Mouse (Mus musculus) kidney, embryonic 16.5 days (tissue): ENCODE measurements at regions not wholly inside any gene's neighbourhood (a gene's known extent, or its start where the extent isn't known, plus 50 kb on each side); places are given as distances from the start of the nearest gene placed in this dataset.

ENCODE experiments used
- ATAC-seq: fragments of 200-750 bp; cut with Nextera tagmentation; 2 replicates; pipeline ENCODE4 v1.8.0; 2017; ENCODE audit warnings: moderate TSS enrichment; ENCODE audit not compliant: low FRiP score, low TSS enrichment
- H3K27ac ChIP-seq: fragments of 300-500 bp; sonication (generic); 2 replicates; pipeline ENCODE4 v1.5.1; 2014; ENCODE audit warnings: low read length
- H3K27me3 ChIP-seq: fragments of 300-500 bp; sonication (generic); 2 replicates; pipeline ENCODE4 v1.6.1; 2014; ENCODE audit warnings: low read length, control low read depth, mixed read lengths; ENCODE audit not compliant: insufficient read depth
- H3K36me3 ChIP-seq: fragments of 300-500 bp; sonication (generic); 2 replicates; pipeline ENCODE4 v1.6.1; 2014; ENCODE audit warnings: low read length, control low read depth, mixed read lengths; ENCODE audit not compliant: insufficient read depth
- H3K4me1 ChIP-seq: fragments of 300-500 bp; sonication (generic); 2 replicates; pipeline ENCODE4 v1.6.1; 2014; ENCODE audit warnings: low read length, control low read depth, mixed read lengths; ENCODE audit not compliant: insufficient read depth
- H3K4me2 ChIP-seq: fragments of 300-500 bp; sonication (generic); replicated peaks from 2 replicates; pipeline ENCODE4 v1.6.1; 2014; ENCODE audit warnings: low read depth, low read length
- H3K4me3 ChIP-seq: fragments of 300-500 bp; sonication (generic); 2 replicates; pipeline ENCODE4 v1.5.1; 2014; ENCODE audit warnings: mild to moderate bottlenecking, low read length
- H3K9ac ChIP-seq: fragments of 300-500 bp; sonication (generic); replicated peaks from 2 replicates; pipeline ENCODE4 v1.6.1; 2014; ENCODE audit warnings: low read length
- H3K9me3 ChIP-seq: fragments of 300-500 bp; sonication (generic); 2 replicates; pipeline ENCODE4 v1.6.1; 2016; ENCODE audit warnings: low read length, control low read depth
- WGBS: fragments of 180-500 bp; shearing (Covaris S2); extraction: QIAGEN DNeasy Blood & Tissue Kit; methylation state at CpG from one replicate; pipeline ENCODE4 v1.1.7; 2014; 5-methylcytosine and 5-hydroxymethylcytosine counted together

DNA sequence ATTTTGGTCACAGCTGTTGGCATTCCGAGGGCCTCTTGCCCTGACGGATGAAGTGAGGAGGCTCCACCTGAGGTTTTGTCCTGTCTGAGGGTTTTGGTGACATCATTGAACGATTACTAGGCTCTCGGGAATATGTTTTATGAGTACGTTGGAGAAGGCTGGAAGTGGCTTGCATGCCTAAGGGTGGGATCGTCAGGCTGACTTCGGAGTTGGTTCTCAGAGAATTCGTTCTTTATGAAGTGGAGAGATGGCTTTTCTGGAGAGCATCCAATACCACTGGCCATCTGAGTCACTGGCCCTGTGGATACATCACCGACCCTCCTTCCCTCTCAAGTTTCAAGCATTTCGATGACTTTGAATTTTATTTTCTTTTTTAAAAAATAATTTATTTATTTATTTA lies 172.0 kb downstream of the Slc38a4 start:
- no peaks in the 10 kb centered on the region for H3K36me3 ChIP-seq
- no peak overlapping the region for H3K4me3 ChIP-seq
- no peaks in the 10 kb centered on the region for H3K27me3 ChIP-seq
- no peak overlapping the region for H3K9ac ChIP-seq
- no peak for ATAC-seq
- H3K4me2 ChIP-seq: no peak overlapping the region
- H3K9me3 ChIP-seq: 0 out of 2 replicates have a peak, but pooled peaks cover 4% of the 10 kb centered on the region
- WGBS: 88% methylated on average over 10 of the region's 10 CpGs
- no peaks in the 10 kb centered on the region for H3K4me1 ChIP-seq
- no peak overlapping the region for H3K27ac ChIP-seq

DNA sequence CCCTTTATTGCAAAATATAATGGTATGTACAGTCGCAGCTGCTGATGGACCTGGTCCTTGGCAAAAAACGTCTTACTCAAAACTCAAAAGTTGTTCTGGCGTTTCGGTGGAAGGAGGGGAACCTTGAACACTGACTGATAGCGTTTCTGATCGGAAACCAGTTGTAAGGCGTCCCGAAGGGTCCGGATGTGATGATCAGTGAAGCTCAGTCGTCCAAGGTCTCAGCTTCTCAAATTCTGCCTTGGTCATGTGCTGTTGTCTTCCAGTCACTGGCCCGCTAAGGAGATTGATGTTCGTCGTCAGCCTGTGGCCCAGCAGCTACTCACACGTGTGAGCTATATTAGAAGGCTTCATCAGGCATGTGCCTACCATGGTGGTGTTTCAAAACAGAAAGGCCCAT lies 173.5 kb downstream of the Slc38a4 start:
- Histone ChIP-seq H3K4me1 (no peaks in the 10 kb centered on the region), H3K9ac (no peak overlapping the region), H3K27ac (no peak overlapping the region), H3K4me2 (no peak overlapping the region), H3K36me3 (no peaks in the 10 kb centered on the region), H3K4me3 (no peak overlapping the region), H3K27me3 (no peaks in the 10 kb centered on the region), H3K9me3 (no peaks in the 10 kb centered on the region)
- WGBS: 70% methylated on average over 14 of the region's 14 CpGs
- no peak for ATAC-seq

DNA sequence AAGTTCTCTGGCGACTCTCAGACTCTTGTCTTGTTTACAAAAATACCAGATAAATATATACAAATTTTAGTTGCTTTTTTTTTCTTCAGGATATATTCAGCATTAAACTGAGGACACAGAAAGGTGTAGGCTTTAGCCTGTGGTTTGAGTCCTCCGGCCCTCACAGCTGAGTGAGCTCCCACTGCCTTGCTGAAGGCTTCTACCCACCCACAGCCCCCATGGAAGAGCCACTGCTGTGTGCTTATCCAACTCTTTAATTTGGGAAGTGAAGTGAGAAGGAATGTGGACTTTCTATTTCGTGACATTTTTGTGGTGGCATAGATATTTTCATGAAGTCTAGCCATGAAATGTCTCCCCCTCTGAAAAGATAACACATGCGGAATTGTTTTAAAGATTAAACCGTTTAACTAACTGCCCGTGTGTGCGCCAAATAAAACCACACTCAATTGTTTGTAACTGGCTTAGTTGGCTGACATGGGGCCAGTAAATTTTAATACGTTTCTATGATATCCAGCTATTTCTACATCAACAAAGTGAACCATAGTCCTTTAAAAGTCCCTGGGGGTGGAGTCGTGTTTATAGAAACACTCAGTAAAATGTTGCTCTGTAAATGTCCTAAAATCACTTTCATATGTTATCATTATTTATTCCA lies 174.1 kb downstream of the Slc38a4 start:
- 68% methylated on average over 9 of the region's 9 CpGs for WGBS
- Histone ChIP-seq H3K4me1 (no peaks in the 10 kb centered on the region), H3K36me3 (no peaks in the 10 kb centered on the region), H3K9me3 (no peaks in the 10 kb centered on the region), H3K27ac (no peak overlapping the region), H3K9ac (no peak overlapping the region), H3K4me2 (no peak overlapping the region), H3K27me3 (no peaks in the 10 kb centered on the region), H3K4me3 (no peak overlapping the region)
- no peak for ATAC-seq

GRCm38 (mm10) chr15:96880066-96880465 lies 175.7 kb downstream of the Slc38a4 start:
- ATAC-seq: no peak

DNA sequence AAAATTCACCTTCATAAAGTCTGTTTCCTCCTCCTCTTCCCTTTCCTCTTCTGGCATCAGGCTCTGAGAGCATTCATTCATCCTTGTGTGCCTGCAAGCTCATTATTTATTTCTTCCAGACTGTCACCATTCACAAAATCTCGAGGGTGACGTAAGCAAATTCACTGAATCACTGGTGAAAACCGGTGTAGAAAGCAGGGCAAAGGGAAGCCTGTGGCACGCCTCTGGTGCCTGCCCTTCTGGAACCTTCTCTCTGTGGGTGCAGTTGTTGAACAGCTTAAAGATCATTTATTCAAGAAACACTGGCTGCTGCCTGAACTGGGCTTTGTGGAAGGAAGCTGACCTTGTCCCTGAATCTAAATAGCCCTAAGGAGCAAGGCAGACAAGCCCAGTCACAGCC lies 177.0 kb downstream of the Slc38a4 start:
- H3K9ac ChIP-seq: no peak overlapping the region
- 57% methylated on average over 4 of the region's 4 CpGs for WGBS

More at GRCm38 (mm10) chr15:96880066-96880465, 175.7 kb downstream of the Slc38a4 start:
- no peaks in the 10 kb centered on the region for H3K27me3 ChIP-seq
- H3K4me1 ChIP-seq: peaks cover 3% of the 10 kb centered on the region; the same call in 1 of the 2 replicates
- H3K4me3 ChIP-seq: no peak overlapping the region
- no peaks in the 10 kb centered on the region for H3K9me3 ChIP-seq
- no peak overlapping the region for H3K9ac ChIP-seq
- H3K36me3 ChIP-seq: no peaks in the 10 kb centered on the region
- no peak overlapping the region for H3K27ac ChIP-seq
- WGBS: 93% methylated on average over 11 of the region's 11 CpGs
- no peak overlapping the region for H3K4me2 ChIP-seq

DNA sequence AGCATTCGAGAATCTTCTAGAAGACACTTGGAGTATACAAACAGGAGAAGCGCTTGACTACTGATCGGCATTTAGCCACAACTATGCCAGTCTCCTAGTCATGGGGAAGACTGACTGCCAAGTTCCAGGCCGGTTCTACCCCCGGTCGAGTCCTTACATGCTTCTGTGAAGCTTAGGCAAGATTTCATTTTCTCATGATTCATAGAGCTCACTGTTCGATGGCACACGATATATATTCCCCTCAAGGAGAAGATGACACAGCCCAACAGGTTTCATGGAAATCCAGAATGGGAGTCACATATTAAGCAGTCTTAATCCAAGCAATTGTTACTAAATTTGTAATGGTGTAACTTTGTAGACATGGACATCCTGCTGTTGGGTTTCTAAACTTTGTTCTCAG lies 177.8 kb downstream of the Slc38a4 start:
- no peak overlapping the region for H3K4me2 ChIP-seq
- H3K9ac ChIP-seq: no peak overlapping the region
- no peaks in the 10 kb centered on the region for H3K27me3 ChIP-seq
- ATAC-seq: no peak
- H3K27ac ChIP-seq: no peak overlapping the region
- peaks cover 12% of the 10 kb centered on the region for H3K4me1 ChIP-seq
- no peak overlapping the region for H3K4me3 ChIP-seq
- 96% methylated on average over 8 of the region's 8 CpGs for WGBS
- H3K9me3 ChIP-seq: no peaks in the 10 kb centered on the region
- no peaks in the 10 kb centered on the region for H3K36me3 ChIP-seq

More for the DNA sequence above, 177.0 kb downstream of the Slc38a4 start:
- H3K9me3 ChIP-seq: no peaks in the 10 kb centered on the region
- no peaks in the 10 kb centered on the region for H3K27me3 ChIP-seq
- H3K4me1 ChIP-seq: peaks cover 12% of the 10 kb centered on the region
- H3K27ac ChIP-seq: no peak overlapping the region
- no peak for ATAC-seq
- no peak overlapping the region for H3K4me3 ChIP-seq
- H3K4me2 ChIP-seq: no peak overlapping the region
- no peaks in the 10 kb centered on the region for H3K36me3 ChIP-seq

- H3K9me3 ChIP-seq: no peaks in the 10 kb centered on the region
- H3K4me1 ChIP-seq: peaks cover 12% of the 10 kb centered on the region
- 85% methylated on average over 9 of the region's 9 CpGs for WGBS
- H3K9ac ChIP-seq: no peak overlapping the region
- no peaks in the 10 kb centered on the region for H3K27me3 ChIP-seq
- ATAC-seq: no peak
- no peak overlapping the region for H3K4me2 ChIP-seq
- no peak overlapping the region for H3K4me3 ChIP-seq
- H3K27ac ChIP-seq: no peak overlapping the region
- H3K36me3 ChIP-seq: no peaks in the 10 kb centered on the region
These were observed 177.7 kb upstream of the Slc38a2 start for GRCm38 (mm10) chr15:96877271-96877670.

- Histone ChIP-seq H3K4me3 (no peak overlapping the region), H3K9ac (no peak overlapping the region), H3K9me3 (no peaks in the 10 kb centered on the region), H3K4me2 (no peak overlapping the region), H3K4me1 (peaks cover 12% of the 10 kb centered on the region), H3K27me3 (no peaks in the 10 kb centered on the region), H3K27ac (peak overlapping the region; percentile 92), H3K36me3 (no peaks in the 10 kb centered on the region)
- 20% methylated on average over 8 of the region's 8 CpGs for WGBS
- peak; percentile 90 for ATAC-seq
These were observed 174.6 kb upstream of the Slc38a2 start for GRCm38 (mm10) chr15:96874145-96874544.

DNA sequence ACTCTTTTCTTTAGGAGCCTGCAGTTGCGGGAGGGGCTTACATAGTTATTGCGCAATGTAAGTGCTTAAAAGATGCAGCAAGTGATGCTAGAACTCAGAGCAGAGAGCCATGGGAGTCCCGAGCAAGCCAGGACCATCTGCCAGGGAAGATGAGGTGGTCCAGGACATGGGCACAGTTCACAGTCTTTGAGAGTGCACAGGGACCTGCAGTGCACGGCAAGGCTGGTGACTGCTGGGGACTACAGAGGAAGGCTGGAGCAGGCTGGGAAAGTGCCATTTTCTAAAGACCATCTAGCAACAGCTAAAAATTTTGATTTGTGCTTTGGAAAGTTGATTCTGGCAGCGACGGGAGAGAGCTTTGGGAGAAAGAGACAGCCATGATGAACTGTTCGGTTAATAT lies 174.0 kb upstream of the Slc38a2 start:
- WGBS: 67% methylated on average over 7 of the region's 7 CpGs
- peaks cover 12% of the 10 kb centered on the region for H3K4me1 ChIP-seq
- H3K9me3 ChIP-seq: no peaks in the 10 kb centered on the region
- H3K9ac ChIP-seq: no peak overlapping the region
- H3K36me3 ChIP-seq: no peaks in the 10 kb centered on the region
- no peaks in the 10 kb centered on the region for H3K27me3 ChIP-seq
- no peak overlapping the region for H3K4me2 ChIP-seq
- H3K27ac ChIP-seq: peak overlapping the region; percentile 84
- 0 out of 2 replicates have a peak, but pooled peaks have one; percentile 76 for ATAC-seq
- H3K4me3 ChIP-seq: no peak overlapping the region

DNA sequence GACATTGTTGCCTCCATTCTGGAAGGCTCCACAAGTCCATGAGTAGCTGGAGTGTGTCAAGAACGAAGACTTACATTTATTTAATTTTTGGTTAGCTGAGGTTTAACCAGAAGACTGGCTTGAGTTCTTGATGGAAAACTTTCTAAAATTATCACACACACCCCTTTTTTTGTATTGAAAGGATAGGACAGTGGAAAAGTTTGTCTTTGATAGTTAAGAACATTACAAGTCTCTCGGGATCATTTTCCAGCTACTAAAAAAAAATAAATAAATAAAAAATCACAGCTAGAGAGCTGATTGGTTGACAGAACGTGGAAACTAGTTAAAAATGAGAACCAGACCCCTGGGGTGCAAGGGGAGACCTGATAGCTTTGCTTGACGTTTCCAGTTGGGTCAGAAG lies 173.6 kb upstream of the Slc38a2 start:
- no peak for ATAC-seq
- peak overlapping the region; percentile 84 for H3K27ac ChIP-seq
- H3K4me2 ChIP-seq: no peak overlapping the region
- no peak overlapping the region for H3K4me3 ChIP-seq
- no peaks in the 10 kb centered on the region for H3K27me3 ChIP-seq
- peaks cover 12% of the 10 kb centered on the region for H3K4me1 ChIP-seq
- no peaks in the 10 kb centered on the region for H3K36me3 ChIP-seq
- 43% methylated on average over 4 of the region's 4 CpGs for WGBS
- no peak overlapping the region for H3K9ac ChIP-seq
- no peaks in the 10 kb centered on the region for H3K9me3 ChIP-seq
